Mouse (Mus musculus) limb, embryonic 11.5 days (tissue): ENCODE measurements around the gene Gdf3. TPM values are rescaled to one million over a fixed set of nuclear protein-coding genes. Genes with fewer than 3 reads are reported as not detected.

ENCODE experiments used
- ATAC-seq: fragments of 200-750 bp; cut with Nextera tagmentation; 2 replicates; pipeline ENCODE4 v1.8.0; 2017; ENCODE audit warnings: low read depth; ENCODE audit not compliant: insufficient number of reproducible peaks, low FRiP score, low TSS enrichment
- DNase-seq: peaks from one replicate; pipeline ENCODE4 v3.0.0-alpha.2; 2015; ENCODE audit warnings: low spot score
- H3K27ac ChIP-seq: fragments of 300-500 bp; sonication (generic); replicated peaks from 2 replicates; pipeline ENCODE4 v1.5.1; 2014; ENCODE audit warnings: low read depth, mild to moderate bottlenecking, low read length
- H3K27me3 ChIP-seq: fragments of 300-500 bp; sonication (generic); 2 replicates; pipeline ENCODE4 v1.6.1; 2014; ENCODE audit warnings: mild to moderate bottlenecking, low read length, mixed read lengths; ENCODE audit not compliant: control insufficient read depth, insufficient read depth
- H3K36me3 ChIP-seq: fragments of 300-500 bp; sonication (generic); 2 replicates; pipeline ENCODE4 v1.6.1; 2014; ENCODE audit warnings: mild to moderate bottlenecking, low read length, moderate library complexity, mixed read lengths; ENCODE audit not compliant: control insufficient read depth, insufficient read depth
- H3K4me1 ChIP-seq: fragments of 300-500 bp; sonication (generic); 2 replicates; pipeline ENCODE4 v1.6.1; 2014; ENCODE audit warnings: low read length, mixed read lengths; ENCODE audit not compliant: control insufficient read depth, insufficient read depth
- H3K4me2 ChIP-seq: fragments of 300-500 bp; sonication (generic); 2 replicates; pipeline ENCODE4 v1.6.1; 2014; ENCODE audit warnings: low read depth, mild to moderate bottlenecking, moderate library complexity; ENCODE audit not compliant: severe bottlenecking
- H3K4me3 ChIP-seq: fragments of 300-500 bp; sonication (generic); 2 replicates; pipeline ENCODE4 v1.5.1; 2014; ENCODE audit warnings: low read depth, low read length
- H3K9ac ChIP-seq: fragments of 300-500 bp; sonication (generic); 2 replicates; pipeline ENCODE4 v1.6.1; 2014; ENCODE audit warnings: mild to moderate bottlenecking, low read length
- H3K9me3 ChIP-seq: fragments of 300-500 bp; sonication (generic); 2 replicates; pipeline ENCODE4 v1.6.1; 2016; ENCODE audit warnings: low read length; ENCODE audit not compliant: control insufficient read depth
- WGBS: fragments of 180-500 bp; shearing (Covaris S2); extraction: QIAGEN DNeasy Blood & Tissue Kit; methylation state at CpG from one replicate; pipeline ENCODE4 v1.1.7; 2014; 5-methylcytosine and 5-hydroxymethylcytosine counted together
- polyA plus RNA-seq: library from polyadenylated mRNA; unstranded; fragments of >200 nt; fragmentation: Nextera tagmentation; extraction: Ambion mirVana; gene quantifications from 2 replicates; pipeline ENCODE4 v1.2.1, GENCODE M21; 2014

Gene Gdf3
- polyA plus RNA-seq, 1 experiment from 2014 or later, result 0.07 TPM

GRCm38 (mm10) chr6:122635315-122635714, 25.4 kb upstream of the Gdf3 start:
- no peak overlapping the region for H3K4me3 ChIP-seq
- no peak overlapping the region for H3K27ac ChIP-seq
- no peaks in the 10 kb centered on the region for H3K27me3 ChIP-seq
- no peak overlapping the region for H3K4me2 ChIP-seq
- H3K36me3 ChIP-seq, result no peaks in the 10 kb centered on the region
- WGBS, result 90% methylated on average over 7 of the region's 7 CpGs
- no peaks in the 10 kb centered on the region for H3K9me3 ChIP-seq
- H3K4me1 ChIP-seq, result no peaks in the 10 kb centered on the region
- no peak overlapping the region for H3K9ac ChIP-seq
- no peak for ATAC-seq
- DNase-seq, result no peak

GRCm38 (mm10) chr6:122633411-122633810, 23.5 kb upstream of the Gdf3 start:
- DNase-seq (peak; percentile 36), ATAC-seq (no peak)
- H3K27me3 ChIP-seq, result no peaks in the 10 kb centered on the region
- no peak overlapping the region for H3K27ac ChIP-seq
- no peaks in the 10 kb centered on the region for H3K4me1 ChIP-seq
- H3K9me3 ChIP-seq, result no peaks in the 10 kb centered on the region
- H3K9ac ChIP-seq, result no peak overlapping the region
- H3K36me3 ChIP-seq, result no peaks in the 10 kb centered on the region
- WGBS, result 50% methylated on average over 9 of the region's 9 CpGs
- H3K4me3 ChIP-seq, result no peak overlapping the region
- H3K4me2 ChIP-seq, result no peak overlapping the region

GRCm38 (mm10) chr6:122627469-122628108, 17.7 kb upstream of the Gdf3 start:
- DNase-seq (no peak), ATAC-seq (no peak)
- Histone ChIP-seq H3K36me3 (no peaks in the 10 kb centered on the region), H3K27ac (no peak overlapping the region), H3K4me3 (no peak overlapping the region), H3K4me2 (no peak overlapping the region), H3K4me1 (no peaks in the 10 kb centered on the region), H3K9me3 (no peaks in the 10 kb centered on the region), H3K27me3 (0 out of 2 replicates have a peak, but pooled peaks cover 3% of the 10 kb centered on the region), H3K9ac (no peak overlapping the region)
- WGBS, result 34% methylated on average over 20 of the region's 20 CpGs

GRCm38 (mm10) chr6:122626110-122626509, 16.2 kb upstream of the Gdf3 start, which contains the start of gene Dppa3:
Gene Dppa3, plus strand, starts transcription at chr6:122626410.
- Histone ChIP-seq H3K4me3 (no peak within 1 kb of the TSS), H3K9ac (no peak within 1 kb of the TSS), H3K27me3 (0 out of 2 replicates have a peak, but pooled peaks cover 3% of the 10 kb centered on the region), H3K9me3 (no peaks in the 10 kb centered on the region), H3K27ac (no peak within 1 kb of the TSS), H3K36me3 (no peaks in the 10 kb centered on the region), H3K4me1 (no peaks in the 10 kb centered on the region), H3K4me2 (no peak within 1 kb of the TSS)
- no peak for ATAC-seq
- DNase-seq, result no peak
- 83% methylated on average over 8 of the region's 8 CpGs for WGBS

- DNase-seq, result no peak
- no peaks in the 10 kb centered on the region for H3K36me3 ChIP-seq
- WGBS, result 76% methylated on average over 4 of the region's 4 CpGs
Measured at GRCm38 (mm10) chr6:122625156-122625555, 15.3 kb upstream of the Gdf3 start.

GRCm38 (mm10) chr6:122624480-122624879, 14.6 kb upstream of the Gdf3 start:
- Histone ChIP-seq H3K9me3 (no peaks in the 10 kb centered on the region), H3K9ac (no peak overlapping the region), H3K27ac (no peak overlapping the region), H3K36me3 (no peaks in the 10 kb centered on the region), H3K4me3 (no peak overlapping the region), H3K4me1 (no peaks in the 10 kb centered on the region), H3K27me3 (0 out of 2 replicates have a peak, but pooled peaks cover 3% of the 10 kb centered on the region), H3K4me2 (no peak overlapping the region)
- ATAC-seq (no peak), DNase-seq (no peak)
- WGBS, result 59% methylated on average over 5 of the region's 5 CpGs

More at GRCm38 (mm10) chr6:122625156-122625555, 15.3 kb upstream of the Gdf3 start:
- Histone ChIP-seq H3K4me2 (no peak overlapping the region), H3K9ac (no peak overlapping the region), H3K4me1 (no peaks in the 10 kb centered on the region), H3K4me3 (no peak overlapping the region), H3K27me3 (0 out of 2 replicates have a peak, but pooled peaks cover 3% of the 10 kb centered on the region), H3K27ac (no peak overlapping the region), H3K9me3 (no peaks in the 10 kb centered on the region)
- no peak for ATAC-seq

GRCm38 (mm10) chr6:122621066-122621465, 11.2 kb upstream of the Gdf3 start:
- DNase-seq, result no peak

GRCm38 (mm10) chr6:122616022-122616421, 6.1 kb upstream of the Gdf3 start:
- H3K4me1 ChIP-seq, result no peaks in the 10 kb centered on the region
- H3K9me3 ChIP-seq, result no peaks in the 10 kb centered on the region; the same call in 1 of the 2 replicates
- DNase-seq (no peak), ATAC-seq (no peak)
- no peaks in the 10 kb centered on the region for H3K27me3 ChIP-seq
- no peak overlapping the region for H3K4me3 ChIP-seq
- no peaks in the 10 kb centered on the region for H3K36me3 ChIP-seq
- H3K9ac ChIP-seq, result no peak overlapping the region
- no peak overlapping the region for H3K4me2 ChIP-seq
- WGBS, result 37% methylated on average over 3 of the region's 3 CpGs
- no peak overlapping the region for H3K27ac ChIP-seq

More at GRCm38 (mm10) chr6:122621066-122621465, 11.2 kb upstream of the Gdf3 start:
- Histone ChIP-seq H3K27me3 (no peaks in the 10 kb centered on the region), H3K9me3 (no peaks in the 10 kb centered on the region), H3K4me2 (no peak overlapping the region), H3K27ac (no peak overlapping the region), H3K9ac (no peak overlapping the region), H3K4me1 (no peaks in the 10 kb centered on the region), H3K4me3 (no peak overlapping the region), H3K36me3 (no peaks in the 10 kb centered on the region)
- WGBS, result 93% methylated on average over 6 of the region's 6 CpGs
- no peak for ATAC-seq
